Mouse (Mus musculus): ENCODE data around the gene Tymp. TPM values are rescaled to one million over a fixed set of nuclear protein-coding genes. Genes with fewer than 3 reads are reported as not detected.

Tymp gene
- polyA plus RNA-seq, 1 experiment = 5.5 TPM

DNA sequence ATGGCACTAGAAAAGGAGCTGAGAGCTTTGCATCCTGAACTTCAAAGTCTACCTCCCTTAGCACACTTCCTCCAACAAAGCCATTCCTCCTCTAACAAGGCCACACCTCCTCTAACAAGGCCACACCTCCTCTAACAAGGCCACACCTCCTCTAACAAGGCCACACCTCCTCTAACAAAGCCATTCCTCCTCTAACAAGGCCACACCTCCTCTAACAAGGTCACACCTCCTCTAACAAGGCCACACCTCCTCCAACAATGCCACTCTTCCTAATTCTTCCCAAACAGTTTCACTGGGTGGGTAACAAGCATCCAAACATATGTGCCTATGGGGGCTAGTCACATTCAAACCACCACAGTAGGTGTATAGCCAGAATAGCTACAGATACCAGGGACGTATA, 25.6 kb upstream of the Tymp start:
- H3K4me3 ChIP-seq (replicated peaks; ENCODE audit: insufficient read depth, low read depth, low read length) = no peak overlapping the region
- TF ChIP-seq CTCF (IDR thresholded peaks at IDR 0.05; ENCODE audit: borderline replicate concordance, insufficient read depth, low read depth, low read length) (no peak), POLR2A (IDR thresholded peaks at IDR 0.05; ENCODE audit: borderline replicate concordance, insufficient read depth, low read length) (no peak)
- no peak overlapping the region for H3K27ac ChIP-seq (ENCODE audit: insufficient read depth, low read length)
- no peak for DNase-seq
- WGBS = 86% methylated on average over 1 of the region's 1 CpGs
- no peaks in the 10 kb centered on the region for H3K4me1 ChIP-seq (ENCODE audit: control insufficient read depth, insufficient read depth, low read length)
- H3K27me3 ChIP-seq (ENCODE audit: control insufficient read depth, insufficient read depth, low read length) = no peaks in the 10 kb centered on the region

DNA sequence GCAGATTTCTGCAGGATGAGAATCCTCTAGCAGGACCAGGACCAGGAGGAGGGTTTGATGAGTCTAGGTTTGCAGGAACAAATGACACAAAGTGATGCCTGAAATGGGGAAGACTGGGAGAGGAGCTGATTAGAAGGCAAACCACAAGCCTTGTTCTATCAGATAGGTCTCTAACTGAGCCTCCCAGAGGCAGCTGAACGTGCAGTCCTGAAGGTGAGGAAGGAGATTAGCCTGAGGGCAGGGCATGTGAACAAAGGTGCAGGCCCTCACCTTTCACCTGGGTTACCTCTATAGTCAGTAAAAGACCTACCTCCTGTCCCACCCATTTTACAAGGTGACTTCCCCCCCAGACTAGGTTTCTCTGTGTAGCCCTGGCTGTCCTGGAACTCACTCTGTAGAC, 22.9 kb upstream of the Tymp start:
- H3K27ac ChIP-seq (ENCODE audit: insufficient read depth, low read length) = no peak overlapping the region
- no peaks in the 10 kb centered on the region for H3K27me3 ChIP-seq (ENCODE audit: control insufficient read depth, insufficient read depth, low read length)
- H3K4me1 ChIP-seq (ENCODE audit: control insufficient read depth, insufficient read depth, low read length) = no peaks in the 10 kb centered on the region
- no peak for DNase-seq
- TF ChIP-seq CTCF (IDR thresholded peaks at IDR 0.05; ENCODE audit: borderline replicate concordance, insufficient read depth, low read depth, low read length) = no peak
- TF ChIP-seq POLR2A (IDR thresholded peaks at IDR 0.05; ENCODE audit: borderline replicate concordance, insufficient read depth, low read length) = no peak
- H3K4me3 ChIP-seq (replicated peaks; ENCODE audit: insufficient read depth, low read depth, low read length) = no peak overlapping the region
- 92% methylated on average over 1 of the region's 1 CpGs for WGBS

DNA sequence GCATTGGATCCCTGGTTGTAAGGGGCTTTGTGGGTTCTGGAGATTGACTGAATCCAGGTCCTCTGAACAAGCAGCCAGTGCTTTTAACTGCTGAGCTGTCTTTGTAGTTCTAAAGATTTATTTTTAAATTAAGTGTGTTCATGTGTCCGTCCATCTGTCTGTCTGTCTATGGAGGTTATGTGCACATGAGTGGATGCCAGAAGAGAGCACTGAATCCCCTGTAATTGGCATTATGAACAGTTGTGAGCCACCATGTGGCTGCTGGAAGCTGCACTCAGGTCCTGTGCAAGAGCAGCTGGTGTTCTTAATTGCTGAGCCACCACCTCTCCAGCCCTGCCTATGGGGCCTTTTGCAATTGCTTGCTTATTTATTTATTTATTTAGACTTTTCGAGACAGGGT, 21.3 kb upstream of the Tymp start:
- WGBS = 34% methylated on average over 2 of the region's 2 CpGs
- Histone ChIP-seq H3K27me3 (ENCODE audit: control insufficient read depth, insufficient read depth, low read length) (no peaks in the 10 kb centered on the region), H3K4me3 (replicated peaks; ENCODE audit: insufficient read depth, low read depth, low read length) (no peak overlapping the region), H3K4me1 (ENCODE audit: control insufficient read depth, insufficient read depth, low read length) (no peaks in the 10 kb centered on the region), H3K27ac (ENCODE audit: insufficient read depth, low read length) (no peak overlapping the region)
- TF ChIP-seq POLR2A (IDR thresholded peaks at IDR 0.05; ENCODE audit: borderline replicate concordance, insufficient read depth, low read length) (no peak), CTCF (IDR thresholded peaks at IDR 0.05; ENCODE audit: borderline replicate concordance, insufficient read depth, low read depth, low read length) (no peak)
- no peak for DNase-seq

DNA sequence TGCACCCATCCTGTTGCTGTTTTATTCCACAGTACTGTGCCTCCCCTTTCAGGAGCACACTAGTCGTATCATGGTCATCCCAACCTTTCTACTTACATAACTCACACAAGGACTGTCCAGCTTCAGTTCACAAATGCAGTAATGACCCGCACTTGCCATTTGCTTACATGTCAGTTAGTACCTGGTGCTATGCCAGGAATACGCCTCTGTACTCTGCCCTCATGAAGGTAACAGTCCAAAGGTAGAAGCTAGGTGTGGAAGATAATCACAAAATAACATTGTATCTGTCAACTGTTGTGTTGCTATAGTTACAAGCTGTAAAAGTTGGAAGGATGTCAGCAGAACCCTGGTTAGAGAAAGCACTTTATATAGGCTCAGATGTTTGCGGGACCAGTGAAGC, 20.0 kb upstream of the Tymp start:
- DNase-seq = no peak
- WGBS = 89% methylated on average over 4 of the region's 4 CpGs
- H3K27me3 ChIP-seq (ENCODE audit: control insufficient read depth, insufficient read depth, low read length) = no peaks in the 10 kb centered on the region
- H3K4me3 ChIP-seq (replicated peaks; ENCODE audit: insufficient read depth, low read depth, low read length) = no peak overlapping the region
- H3K4me1 ChIP-seq (ENCODE audit: control insufficient read depth, insufficient read depth, low read length) = no peaks in the 10 kb centered on the region
- TF ChIP-seq CTCF (IDR thresholded peaks at IDR 0.05; ENCODE audit: borderline replicate concordance, insufficient read depth, low read depth, low read length) (no peak), POLR2A (IDR thresholded peaks at IDR 0.05; ENCODE audit: borderline replicate concordance, insufficient read depth, low read length) (no peak)
- no peak overlapping the region for H3K27ac ChIP-seq (ENCODE audit: insufficient read depth, low read length)

- DNase-seq = peak; percentile 57 to 71
- 30% methylated on average over 10 of the region's 10 CpGs for WGBS
- TF ChIP-seq CTCF (IDR thresholded peaks at IDR 0.05; ENCODE audit: borderline replicate concordance, insufficient read depth, low read depth, low read length) = no peak
- TF ChIP-seq POLR2A (IDR thresholded peaks at IDR 0.05; ENCODE audit: borderline replicate concordance, insufficient read depth, low read length) = no peak
These were observed 13.2 kb upstream of the Tymp start for GRCm38 (mm10) chr15:89390081-89390480.

DNA sequence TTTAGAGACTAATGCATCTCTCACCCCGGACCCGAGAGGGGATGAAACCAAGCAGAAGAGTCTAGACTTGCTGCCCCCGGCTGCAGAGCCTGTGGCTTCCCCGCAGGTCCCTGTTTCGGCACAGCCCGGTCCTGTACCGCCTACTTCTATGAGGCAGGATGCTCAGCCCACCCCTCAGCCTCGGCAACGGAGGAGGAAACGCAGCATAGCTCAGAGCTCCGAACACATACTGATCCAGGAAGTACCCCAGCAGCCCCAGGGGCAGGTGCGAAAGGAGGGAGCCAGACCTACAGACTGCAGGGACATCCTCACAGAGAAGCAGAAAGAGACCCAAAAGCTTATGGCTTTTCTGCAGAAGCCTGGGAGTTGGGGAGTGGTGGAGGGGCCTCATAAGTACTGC, 10.3 kb upstream of the Tymp start:
- H3K27me3 ChIP-seq (ENCODE audit: control insufficient read depth, insufficient read depth, low read length) = no peaks in the 10 kb centered on the region
- TF ChIP-seq CTCF (IDR thresholded peaks at IDR 0.05; ENCODE audit: borderline replicate concordance, insufficient read depth, low read depth, low read length) = no peak
- no peak for TF ChIP-seq POLR2A (IDR thresholded peaks at IDR 0.05; ENCODE audit: borderline replicate concordance, insufficient read depth, low read length)
- WGBS = 65% methylated on average over 12 of the region's 12 CpGs
- DNase-seq = no peak
- no peak overlapping the region for H3K27ac ChIP-seq (ENCODE audit: insufficient read depth, low read length)
- no peak overlapping the region for H3K4me3 ChIP-seq (replicated peaks; ENCODE audit: insufficient read depth, low read depth, low read length)
- H3K4me1 ChIP-seq (ENCODE audit: control insufficient read depth, insufficient read depth, low read length) = peaks cover 9% of the 10 kb centered on the region

More at GRCm38 (mm10) chr15:89390081-89390480, 13.2 kb upstream of the Tymp start:
- Histone ChIP-seq H3K4me1 (ENCODE audit: control insufficient read depth, insufficient read depth, low read length) (peaks cover 9% of the 10 kb centered on the region), H3K4me3 (replicated peaks; ENCODE audit: insufficient read depth, low read depth, low read length) (no peak overlapping the region), H3K27ac (ENCODE audit: insufficient read depth, low read length) (no peak overlapping the region), H3K27me3 (ENCODE audit: control insufficient read depth, insufficient read depth, low read length) (no peaks in the 10 kb centered on the region)

DNA sequence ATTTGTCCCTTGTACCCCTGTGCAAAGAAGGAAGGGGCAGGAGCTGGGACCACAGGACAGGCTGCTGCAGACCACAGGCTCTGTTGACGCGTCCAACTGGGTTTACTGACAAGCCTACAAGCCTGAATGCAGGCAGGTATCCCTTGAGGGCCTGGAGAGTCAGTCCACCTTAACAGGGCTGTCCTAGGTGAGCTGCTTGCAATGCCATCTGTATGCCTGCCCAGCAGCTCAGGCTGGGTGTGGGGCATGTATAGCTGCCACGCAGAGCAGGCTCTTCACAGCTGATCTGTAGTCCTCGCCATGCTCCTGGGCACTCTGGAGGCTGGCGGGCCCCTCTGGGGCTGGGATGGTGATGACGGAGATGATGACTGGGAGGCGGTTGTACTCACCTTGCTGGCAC, 7.8 kb upstream of the Tymp start, which contains the start of gene Klhdc7b:
Gene Klhdc7b (plus strand): TSS at position 301 of the 400 bp plus-strand sequence.
- TF ChIP-seq CTCF (IDR thresholded peaks at IDR 0.05; ENCODE audit: borderline replicate concordance, insufficient read depth, low read depth, low read length) (no peak), POLR2A (IDR thresholded peaks at IDR 0.05; ENCODE audit: borderline replicate concordance, insufficient read depth, low read length) (no peak)
- H3K4me3 ChIP-seq (replicated peaks; ENCODE audit: insufficient read depth, low read depth, low read length) = no peak within 1 kb of the TSS
- H3K27me3 ChIP-seq (ENCODE audit: control insufficient read depth, insufficient read depth, low read length) = no peaks in the 10 kb centered on the region
- peaks cover under 1% of the 10 kb centered on the region; the same call in 1 of the 2 replicates for H3K4me1 ChIP-seq (ENCODE audit: control insufficient read depth, insufficient read depth, low read length)
- 85% methylated on average over 7 of the region's 7 CpGs for WGBS
- DNase-seq = no peak
- no peak within 1 kb of the TSS for H3K27ac ChIP-seq (ENCODE audit: insufficient read depth, low read length)

GRCm38 (mm10) chr15:89379429-89379828, 2.6 kb upstream of the Tymp start:
- Histone ChIP-seq H3K4me1 (ENCODE audit: control insufficient read depth, insufficient read depth, low read length) (peaks cover 20% of the 10 kb centered on the region), H3K27ac (ENCODE audit: insufficient read depth, low read length) (peak overlapping the region; percentile 98), H3K4me3 (replicated peaks; ENCODE audit: insufficient read depth, low read depth, low read length) (peak overlapping the region; percentile 64), H3K27me3 (ENCODE audit: control insufficient read depth, insufficient read depth, low read length) (no peaks in the 10 kb centered on the region)
- peak; percentile 67 to 70 for DNase-seq
- TF ChIP-seq POLR2A (IDR thresholded peaks at IDR 0.05; ENCODE audit: borderline replicate concordance, insufficient read depth, low read length) (no peak), CTCF (IDR thresholded peaks at IDR 0.05; ENCODE audit: borderline replicate concordance, insufficient read depth, low read depth, low read length) (no peak)
- 31% methylated on average over 10 of the region's 10 CpGs for WGBS
